Mouse (Mus musculus): ENCODE results near the gene Oxsr1. TPM values are rescaled to one million over a fixed set of nuclear protein-coding genes. Genes with fewer than 3 reads are reported as not detected.
A peak's percentile ranks its signal among the peaks of the same experiment; 100 is the strongest.
"Not testable (repeated sequence)": the region's sequence is repeated elsewhere in the genome, so short reads cannot be mapped to it uniquely, and the experiment has no call there.

Gene Oxsr1
- 10 to 100 TPM; 52.5 to 63.2 (median 55.3) TPM for total RNA-seq (2022)

DNA sequence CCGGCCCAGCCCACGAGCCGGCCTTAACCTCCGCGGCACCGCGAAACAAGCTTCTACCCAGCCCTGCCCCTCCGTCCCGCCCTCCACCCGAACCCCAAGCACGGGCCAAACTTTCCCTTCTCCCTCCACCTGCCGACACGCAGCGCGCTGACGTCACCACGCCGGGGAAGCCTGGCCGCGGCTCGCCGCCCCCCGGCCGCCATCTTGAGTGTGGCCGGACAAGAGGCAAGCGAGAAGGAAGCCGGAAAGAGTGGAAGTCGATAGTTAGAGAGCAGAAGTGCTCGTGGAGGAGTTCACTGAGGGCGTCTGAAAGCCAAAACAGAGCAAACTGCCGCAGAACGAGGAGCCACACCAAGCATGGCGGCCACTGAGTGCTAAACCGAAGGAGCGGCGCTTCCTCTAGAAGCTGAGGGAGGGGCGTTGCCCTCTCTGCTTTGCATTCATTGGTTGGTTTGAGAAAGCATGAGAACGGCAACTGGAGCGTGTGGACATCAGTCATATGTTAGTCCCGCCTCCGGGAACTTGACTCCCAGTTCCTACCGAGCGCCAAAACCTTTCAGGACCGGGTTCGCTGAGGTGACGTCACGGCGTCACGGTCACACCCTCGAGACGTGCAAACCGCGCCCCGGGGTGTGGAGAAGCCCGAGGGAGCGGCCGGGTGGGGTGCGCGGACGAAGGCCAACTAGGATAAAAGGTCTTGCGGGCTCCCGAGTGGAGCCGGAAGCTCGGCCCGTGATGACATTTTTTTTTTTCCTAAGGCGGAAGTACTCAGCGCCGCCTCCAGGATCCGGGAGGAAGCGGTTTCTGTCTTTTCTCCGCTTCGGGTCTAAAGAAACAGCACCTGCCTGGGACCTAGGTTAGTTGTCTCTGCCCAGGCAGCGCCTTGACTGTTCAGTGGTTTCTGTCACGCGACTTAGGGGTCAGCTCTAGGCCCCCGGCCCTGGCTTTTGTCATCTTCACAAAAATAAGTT is at the start of gene Oxsr1:
TSS of gene Oxsr1 (minus strand) at position 139 of the 971 bp plus-strand sequence.
- peak; percentile 100 for DNase-seq (ENCODE audit: low spot score)

DNA sequence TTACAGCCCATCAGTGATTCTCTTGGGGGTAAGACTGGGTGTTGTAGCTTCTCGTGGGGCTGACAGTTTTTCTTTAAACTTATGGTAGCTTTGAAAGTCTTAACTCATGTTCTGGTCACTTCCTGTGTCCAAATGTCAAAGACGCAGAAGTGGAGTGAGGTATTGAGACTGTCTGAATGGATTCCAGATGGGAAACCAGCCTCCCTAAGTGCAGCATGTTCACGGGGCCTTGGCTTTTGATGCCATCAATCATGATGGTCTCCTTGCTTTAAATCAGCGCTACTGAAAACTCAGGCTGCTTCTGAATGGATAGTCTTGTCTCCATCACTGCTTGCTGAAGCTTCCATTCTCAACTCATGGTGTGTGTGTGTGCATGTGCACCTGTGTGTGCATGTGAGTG is 49.0 kb upstream of the Oxsr1 start:
- no peak for DNase-seq (ENCODE audit: low spot score)

DNA sequence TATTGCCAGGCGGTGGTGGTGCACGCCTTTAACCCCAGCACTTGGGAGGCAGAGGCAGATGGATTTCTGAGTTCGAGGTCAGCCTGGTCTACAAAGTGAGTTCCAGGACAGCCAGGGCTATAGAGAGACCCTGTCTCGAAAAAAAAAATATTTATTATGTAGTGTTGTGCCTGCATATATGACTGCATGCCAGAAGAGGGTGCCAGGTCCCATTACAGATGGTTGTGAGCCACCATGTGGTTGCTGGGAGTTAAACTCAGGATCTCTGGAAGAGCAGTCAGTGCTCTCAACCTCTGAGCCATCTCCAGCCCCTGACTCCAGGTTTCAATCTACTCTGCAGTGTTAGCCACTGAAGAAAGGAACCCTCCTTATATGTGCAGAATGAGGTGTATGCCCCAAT is 48.5 kb upstream of the Oxsr1 start:
- not testable (repeated sequence) for DNase-seq (ENCODE audit: low spot score)

DNA sequence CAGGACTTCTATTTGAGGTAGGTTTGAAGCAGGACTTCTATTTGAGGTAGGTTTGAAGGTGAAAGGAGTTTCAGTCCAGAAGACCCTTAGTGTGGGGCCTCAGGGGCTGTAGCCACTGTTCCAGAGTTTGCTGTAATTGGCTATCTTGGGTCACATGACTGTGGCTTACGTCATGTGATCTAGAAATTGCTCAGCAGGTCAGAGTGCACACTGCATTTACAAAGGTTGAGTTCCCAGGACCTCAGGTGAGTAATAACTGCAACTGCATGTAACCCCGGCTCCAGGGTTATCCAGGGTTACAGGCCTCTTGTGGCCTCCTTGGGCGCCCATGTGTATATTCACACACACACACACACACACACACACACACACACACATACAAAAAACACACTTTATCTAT is 46.1 kb upstream of the Oxsr1 start:
- DNase-seq (ENCODE audit: low spot score), result no peak

DNA sequence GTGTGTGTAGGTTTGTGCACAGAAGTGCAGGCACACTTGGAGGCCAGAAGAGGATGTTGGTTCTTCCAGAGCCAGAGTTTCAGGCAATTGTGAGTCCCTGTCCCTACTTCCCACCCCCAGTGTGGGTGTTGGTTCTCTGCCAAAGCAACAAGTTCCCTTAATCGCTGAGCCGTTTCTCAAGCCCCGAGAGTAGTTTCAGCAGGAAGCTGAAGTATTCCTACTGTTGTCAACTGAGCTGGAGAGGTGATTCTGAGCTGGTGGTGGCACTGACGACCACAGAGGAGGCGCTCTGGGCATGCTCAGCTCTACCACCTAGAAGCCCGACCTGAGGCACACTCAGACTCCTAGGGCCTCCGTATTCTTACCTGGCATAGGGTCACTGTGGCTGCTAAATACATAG is 43.1 kb upstream of the Oxsr1 start, which contains the start of gene Slc22a14:
TSS of gene Slc22a14 (minus strand) at position 270 of the 400 bp plus-strand sequence.
- DNase-seq (ENCODE audit: low spot score), result no peak

DNA sequence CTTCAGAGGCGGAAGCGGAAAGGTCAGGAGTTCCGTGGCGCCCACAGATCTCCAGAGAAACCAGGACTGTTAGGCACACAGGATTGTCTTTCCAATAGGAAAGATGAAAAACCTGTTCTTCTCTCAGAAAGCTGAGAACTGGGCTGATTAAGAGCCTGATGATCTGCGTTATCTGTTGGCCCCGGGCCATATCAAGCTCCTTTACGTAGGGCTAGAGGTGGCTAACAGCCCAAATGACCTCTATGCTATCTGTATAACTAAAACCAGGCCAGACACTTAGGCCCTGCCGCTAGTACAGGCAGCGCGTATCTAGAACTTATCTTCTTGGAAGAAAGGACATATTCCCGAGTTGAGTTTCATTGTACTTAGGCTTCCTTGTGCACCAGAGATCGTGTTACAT is 41.0 kb upstream of the Oxsr1 start:
- no peak for DNase-seq (ENCODE audit: low spot score)

DNA sequence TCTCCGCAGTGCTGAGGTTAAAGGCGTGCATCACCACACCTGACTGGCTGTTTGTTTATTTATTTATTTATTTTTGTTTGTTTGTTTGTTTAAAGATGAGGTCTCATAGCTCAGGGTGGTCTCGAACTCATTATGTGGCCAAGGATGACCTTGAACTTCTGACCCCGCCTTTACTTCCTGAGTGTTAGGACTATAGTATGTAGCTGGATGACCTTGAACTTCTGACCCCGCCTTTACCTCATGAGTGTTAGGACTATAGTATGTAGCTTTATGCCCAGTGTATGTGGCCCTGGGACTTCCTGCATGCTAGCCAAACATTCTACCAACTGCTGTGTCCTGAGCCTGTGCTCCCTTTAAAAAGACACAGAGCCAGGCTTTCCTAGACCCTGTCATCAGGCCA is 39.2 kb upstream of the Oxsr1 start:
- DNase-seq (ENCODE audit: low spot score), result no peak

DNA sequence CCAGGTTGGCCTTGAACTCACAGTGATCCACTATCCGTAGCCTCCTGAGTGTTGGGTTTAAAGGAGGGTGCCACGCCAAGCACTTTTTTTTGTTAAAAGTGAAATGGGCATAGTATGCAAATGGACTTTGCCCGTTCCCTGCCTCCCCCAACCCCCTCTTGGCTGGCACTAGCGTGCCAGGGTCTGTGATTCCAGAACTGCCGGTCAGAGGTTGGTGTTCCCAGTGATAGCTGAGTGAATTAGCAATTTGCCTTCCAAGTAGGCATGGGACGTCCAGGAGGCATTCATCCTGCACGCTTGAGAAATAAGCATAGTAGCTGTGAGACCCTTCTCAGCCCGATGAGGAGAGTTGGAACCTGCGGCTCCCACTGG is 35.8 kb upstream of the Oxsr1 start:
- no peak for DNase-seq (ENCODE audit: low spot score)

DNA sequence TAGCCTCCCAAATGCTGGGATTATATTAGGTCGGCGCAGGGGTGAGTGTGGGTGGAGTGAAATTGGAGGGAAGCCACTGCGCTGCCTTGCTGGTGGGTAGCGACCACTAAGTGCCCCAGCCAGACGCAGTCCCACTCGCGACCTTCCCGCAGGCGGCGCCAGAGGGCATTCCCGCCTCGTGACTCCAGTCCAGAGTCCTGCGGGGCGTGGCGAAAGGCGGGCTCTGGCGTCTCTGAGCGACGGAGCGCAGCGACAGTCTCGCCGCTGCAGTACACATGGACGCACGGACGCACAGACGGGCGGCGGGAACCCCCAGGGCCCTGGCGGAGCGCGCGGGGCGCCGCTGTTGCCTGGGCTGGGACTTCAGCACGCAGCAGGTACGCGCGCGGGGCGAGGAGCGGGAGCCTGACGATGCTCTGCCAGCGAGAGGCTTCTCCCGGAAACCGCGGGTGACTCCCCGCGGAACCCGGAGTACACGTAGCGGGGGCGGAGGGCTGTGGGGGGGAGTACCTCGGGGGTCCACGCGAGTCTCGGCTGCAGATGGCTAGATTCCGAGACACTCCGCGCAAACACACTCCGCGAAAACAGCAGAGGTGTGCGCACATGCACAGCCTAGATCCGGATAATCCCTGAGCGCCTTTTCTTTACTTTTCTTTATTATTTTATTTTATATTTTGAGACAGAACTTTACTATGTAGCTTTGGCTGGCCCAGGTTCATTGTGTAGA is 35.3 kb upstream of the Oxsr1 start, which contains the start of gene Xylb:
TSS of gene Xylb (plus strand) at position 51 of the 727 bp plus-strand sequence.
- peak; percentile 88 for DNase-seq (ENCODE audit: low spot score)

DNA sequence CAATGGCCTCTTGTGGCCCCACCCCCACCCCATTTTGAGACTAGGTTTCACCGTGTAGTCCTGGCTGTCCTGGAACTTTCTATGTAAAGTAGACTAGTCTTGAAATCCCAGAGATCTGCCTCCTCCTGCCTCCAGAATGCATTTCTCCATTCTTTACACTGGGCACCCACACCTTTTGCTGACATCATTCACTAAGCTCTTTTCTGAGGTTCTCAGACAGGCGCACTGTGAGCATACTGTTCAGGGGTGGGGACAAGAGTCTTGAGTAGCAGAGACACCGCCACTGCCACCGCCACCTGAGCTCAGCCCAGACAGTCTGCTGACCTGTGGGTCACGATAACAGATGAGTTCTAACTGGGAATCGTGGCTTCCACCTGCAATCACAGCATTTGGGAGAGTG is 33.7 kb upstream of the Oxsr1 start:
- no peak for DNase-seq (ENCODE audit: low spot score)

DNA sequence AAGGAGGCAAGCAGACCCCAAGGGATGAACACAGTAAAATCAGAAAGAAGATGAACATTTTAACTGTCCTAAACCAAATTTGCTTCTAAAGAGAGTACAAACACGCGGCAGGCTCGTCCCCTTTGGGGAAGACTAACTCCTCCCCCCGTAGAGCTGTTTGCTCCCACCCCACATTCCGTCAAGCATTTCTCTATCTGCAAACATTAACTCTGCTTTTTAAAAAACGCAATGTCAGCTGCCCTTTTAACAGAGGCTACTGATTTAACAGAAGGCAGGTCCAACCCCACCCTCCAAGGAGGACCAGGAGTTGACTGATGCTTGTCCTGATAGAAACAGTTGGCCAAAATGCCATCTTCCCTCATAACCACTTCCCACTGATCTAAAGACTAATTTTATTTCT is 31.7 kb upstream of the Oxsr1 start:
- DNase-seq (ENCODE audit: low spot score), result no peak

DNA sequence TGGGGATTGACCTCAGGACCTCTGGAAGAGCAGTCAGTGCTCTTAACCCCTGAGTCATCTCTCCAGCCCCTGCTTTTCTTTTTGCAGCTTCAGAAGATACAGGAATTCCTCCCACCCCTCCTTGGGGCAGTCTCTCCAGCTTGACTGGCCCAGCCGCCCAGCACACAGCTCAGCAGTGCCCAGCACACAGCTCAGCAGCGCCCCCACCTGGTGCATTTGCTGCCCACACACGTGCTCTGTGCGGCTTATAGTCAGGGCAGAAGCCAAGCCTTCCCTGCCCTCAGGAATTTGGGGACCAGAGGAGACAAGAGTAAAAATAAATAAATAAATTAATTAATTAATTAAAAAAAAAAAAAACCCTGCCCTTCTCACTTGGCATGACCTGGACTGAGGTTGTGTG is 29.8 kb upstream of the Oxsr1 start:
- DNase-seq (ENCODE audit: low spot score), result peak; percentile 64

DNA sequence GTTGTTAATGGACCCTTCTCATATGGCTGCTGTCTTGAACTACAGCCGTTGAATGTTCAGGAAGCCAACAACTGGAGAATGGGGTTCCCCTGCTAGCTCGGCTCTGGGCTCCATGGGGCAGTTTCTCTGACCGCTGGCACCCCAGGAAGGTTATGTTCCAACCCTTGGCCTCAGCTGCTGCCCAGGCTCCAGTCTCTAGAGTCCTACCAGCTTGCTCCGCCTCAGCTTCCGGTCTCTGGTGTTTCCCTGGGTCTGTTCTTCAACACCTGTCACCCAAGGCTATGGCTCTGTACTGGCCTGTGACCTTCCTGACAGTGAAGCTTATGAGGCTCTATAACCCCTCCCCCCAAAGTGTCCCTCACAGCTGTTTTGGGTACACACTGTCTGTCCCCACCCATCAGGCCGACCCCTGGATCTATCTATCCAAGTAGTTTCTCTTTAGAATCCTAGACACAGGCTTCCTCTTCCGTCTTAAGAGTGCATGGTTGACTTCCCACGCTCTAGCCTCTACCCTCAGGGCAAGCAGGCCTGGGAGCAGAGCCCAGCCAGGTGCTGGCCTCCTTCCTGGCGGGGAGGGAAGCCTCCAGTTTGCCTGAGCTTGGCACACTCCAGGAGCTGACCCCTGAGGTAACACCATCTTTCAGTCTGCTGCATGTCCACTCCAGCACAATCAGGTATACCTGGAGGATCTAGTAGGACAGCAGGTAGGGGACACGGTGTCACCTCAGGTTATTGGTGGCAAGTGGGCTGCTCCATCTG is 28.9 kb upstream of the Oxsr1 start:
- DNase-seq (ENCODE audit: low spot score), result no peak

DNA sequence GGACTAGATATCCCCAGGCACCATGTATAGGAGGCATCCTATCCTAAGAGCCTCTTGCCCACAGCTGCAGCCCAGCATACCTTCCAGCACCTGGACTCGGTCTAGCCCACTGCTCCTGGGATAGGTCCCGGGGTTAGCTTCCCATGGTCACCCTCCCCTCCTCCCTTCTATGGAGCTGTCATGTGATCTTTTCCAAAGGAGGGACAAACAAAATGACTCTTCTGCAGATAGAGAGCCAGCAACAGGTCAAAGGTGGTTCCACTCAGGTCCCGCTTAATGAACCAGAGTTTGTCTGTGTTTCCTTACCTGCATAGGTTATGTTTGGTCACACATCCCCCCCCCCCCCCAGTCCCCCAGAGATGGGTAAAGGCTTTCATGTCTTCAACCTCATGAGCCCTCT is 28.3 kb upstream of the Oxsr1 start:
- DNase-seq (ENCODE audit: low spot score), result no peak

DNA sequence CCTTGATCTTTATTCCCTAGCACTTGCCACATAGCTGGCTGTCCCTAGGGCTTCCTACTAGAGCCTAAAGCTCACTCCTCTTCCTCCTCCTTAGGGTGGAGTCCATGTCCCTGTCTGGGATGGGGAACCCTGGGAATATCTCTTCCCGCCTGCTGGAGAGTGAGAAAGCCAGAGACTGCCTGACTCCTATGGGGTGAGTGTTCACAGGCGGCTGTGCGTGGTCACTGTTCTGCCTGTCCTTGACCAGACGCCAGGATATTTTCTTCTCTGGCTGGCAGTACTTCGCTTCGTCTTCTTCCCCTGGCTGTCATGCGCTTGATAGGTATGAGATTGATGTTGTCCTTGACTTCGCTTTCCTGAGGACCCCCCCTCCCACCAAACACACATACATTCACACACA is 24.1 kb upstream of the Oxsr1 start:
- DNase-seq (ENCODE audit: low spot score), result no peak

DNA sequence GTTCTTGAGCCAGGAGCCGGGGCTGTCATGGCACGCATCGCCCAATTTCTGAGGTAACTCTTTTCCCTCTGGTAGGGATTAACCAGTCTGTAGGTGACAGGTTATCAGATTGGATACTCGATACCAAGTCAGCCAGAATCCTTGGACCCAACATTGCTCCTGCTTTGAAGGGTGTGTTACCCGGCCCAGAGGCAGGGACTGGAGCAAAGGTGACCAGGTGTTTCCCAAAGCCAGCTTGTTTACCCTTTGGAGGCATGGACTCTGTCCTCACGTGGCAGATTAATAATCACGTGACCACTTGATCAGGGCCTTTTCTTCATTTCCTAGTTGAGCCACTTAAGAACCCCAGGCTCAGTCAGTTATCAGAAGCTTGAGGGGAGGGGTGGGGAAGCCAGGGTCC is 20.5 kb upstream of the Oxsr1 start:
- DNase-seq (ENCODE audit: low spot score), result no peak

DNA sequence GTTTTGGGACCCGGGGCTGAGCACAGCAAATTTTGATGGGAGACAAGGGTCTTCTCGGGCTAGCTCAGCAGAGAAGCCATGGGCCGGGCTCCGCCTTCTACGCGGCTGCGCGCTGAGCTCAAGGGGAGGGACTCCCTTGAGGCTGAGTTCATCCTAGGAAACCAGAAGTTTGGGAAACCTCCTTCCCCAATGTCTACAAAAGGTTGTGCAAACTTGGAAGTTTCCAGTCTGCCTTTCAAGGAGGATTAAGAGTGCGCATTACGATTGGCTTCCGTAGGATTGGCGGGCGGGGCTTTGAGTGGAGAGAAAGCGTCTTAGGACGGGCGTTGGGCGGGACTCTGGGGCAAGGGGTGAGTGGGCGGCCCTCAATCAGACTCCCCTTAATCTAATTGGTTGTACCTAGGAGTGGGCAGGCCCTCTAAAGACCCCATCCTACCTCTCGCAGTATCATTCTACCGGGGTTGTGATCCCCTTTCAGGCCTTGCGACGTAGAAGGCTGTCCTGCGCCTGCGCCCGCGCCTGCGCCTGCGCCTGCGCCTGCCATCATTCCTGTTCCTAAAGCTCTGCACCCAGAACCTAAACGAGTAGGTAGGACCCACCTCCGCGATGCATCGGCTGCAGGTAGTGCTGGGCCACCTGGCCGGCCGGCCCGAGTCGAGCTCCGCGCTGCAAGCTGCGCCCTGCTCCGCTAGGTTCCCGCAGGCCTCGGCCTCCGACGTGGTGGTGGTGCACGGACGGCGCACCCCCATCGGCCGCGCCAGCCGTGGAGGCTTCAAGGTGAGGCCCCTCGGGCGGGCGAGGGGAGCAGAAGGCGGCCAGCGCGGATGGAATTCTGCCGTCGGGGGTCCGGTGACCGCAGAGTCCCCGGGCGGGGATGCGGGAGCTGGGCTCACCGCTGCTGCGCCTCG is 18.9 kb upstream of the Oxsr1 start, which contains the start of gene Myd88:
TSS of gene Myd88 (minus strand) at position 503 of the 908 bp plus-strand sequence.
- DNase-seq (ENCODE audit: low spot score), result peak; percentile 98

DNA sequence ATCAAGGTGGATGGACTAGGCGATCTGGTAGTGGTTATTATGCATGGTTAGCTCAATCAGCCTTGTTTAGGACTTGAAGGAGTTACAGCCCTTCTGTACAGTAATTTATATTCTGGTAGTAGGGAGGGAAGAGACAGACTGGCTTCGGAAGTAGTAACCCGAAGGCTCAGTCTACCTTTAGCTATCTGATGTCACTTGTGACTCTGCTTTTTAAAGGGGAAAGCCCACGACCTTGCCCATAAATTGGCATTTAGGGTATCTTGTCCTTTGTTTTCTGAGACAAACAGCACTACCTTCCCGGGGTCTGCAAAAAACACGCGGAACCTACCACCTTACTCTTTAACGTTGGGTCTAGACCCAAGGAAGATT is 18.0 kb upstream of the Oxsr1 start:
- no peak for DNase-seq (ENCODE audit: low spot score)

DNA sequence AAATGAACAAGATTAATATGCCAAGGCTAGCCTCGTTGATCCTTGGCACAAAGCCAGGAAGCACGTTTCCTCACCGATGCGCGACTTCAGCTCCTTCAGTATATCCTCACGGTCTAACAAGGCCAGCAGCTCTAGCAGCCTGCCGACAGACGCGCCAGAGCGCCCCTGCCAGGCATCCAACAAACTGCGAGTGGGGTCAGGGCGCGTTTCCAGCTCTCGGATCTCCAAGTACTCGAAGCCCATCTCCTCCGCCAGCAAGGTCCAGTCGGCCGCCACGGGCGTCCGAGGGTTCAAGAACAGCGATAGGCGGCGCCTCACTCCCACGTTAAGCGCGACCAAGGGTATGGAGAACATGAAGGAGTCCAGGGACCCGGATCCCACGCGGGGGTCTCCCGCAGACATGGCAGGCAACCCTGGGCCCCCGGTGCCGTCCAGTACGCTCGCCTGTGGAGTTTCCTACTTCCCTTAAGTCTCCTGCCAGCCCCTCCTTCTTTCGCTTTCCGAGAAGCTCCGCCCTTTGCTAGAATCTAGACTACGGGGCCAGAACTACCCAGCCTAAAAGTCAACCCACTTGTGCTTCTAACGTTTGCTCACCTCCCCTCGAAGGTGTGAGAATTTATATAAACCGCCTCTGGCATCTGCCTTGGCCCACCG is 17.5 kb upstream of the Oxsr1 start, which contains the start of gene Acaa1a:
TSS of gene Acaa1a (plus strand) at position 119 of the 654 bp plus-strand sequence.
- DNase-seq (ENCODE audit: low spot score), result peak; percentile 85

DNA sequence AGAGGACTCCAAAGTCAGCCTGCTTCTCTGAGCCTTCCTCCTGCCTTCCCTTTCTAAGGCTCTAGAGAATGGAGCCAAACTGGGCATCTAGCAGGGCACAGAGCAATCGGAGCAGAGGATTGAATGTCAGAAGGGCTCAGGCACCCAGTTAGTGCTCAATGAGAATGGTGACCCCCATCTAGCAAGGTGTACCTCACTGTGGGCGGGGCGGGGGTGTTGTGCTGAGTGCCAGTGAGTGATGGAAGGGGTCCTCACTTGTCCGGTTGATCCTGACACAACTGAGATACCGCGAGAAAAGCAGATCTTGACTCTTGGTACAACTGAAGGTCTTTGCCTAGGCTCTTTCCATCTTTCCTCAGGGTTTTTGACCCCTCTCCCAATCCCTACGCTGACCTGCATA is 16.9 kb upstream of the Oxsr1 start:
- no peak for DNase-seq (ENCODE audit: low spot score)
